Mouse (Mus musculus): ENCODE measurements around the gene Gpr65. TPM values are rescaled to one million over a fixed set of nuclear protein-coding genes. Genes with fewer than 3 reads are reported as not detected.

Gpr65 gene
- total and polyA plus RNA-seq, 3 experiments = not detected

- Histone ChIP-seq H3K4me1 (ENCODE audit: control insufficient read depth in 1 of 2, insufficient read depth in 2 of 2, low read length in 2 of 2) (no peaks in the 10 kb centered on the region), H3K79me2 (ENCODE audit: control insufficient read depth, insufficient read depth, low read length, poor library complexity) (no peaks in the 10 kb centered on the region), H3K4me3 (ENCODE audit: control insufficient read depth in 1 of 2, insufficient read depth in 1 of 2, low read depth in 2 of 2, low read length in 2 of 2) (no peak overlapping the region), H3K36me3 (ENCODE audit: control insufficient read depth in 1 of 2, insufficient read depth in 2 of 2, low read length in 2 of 2) (no peaks in the 10 kb centered on the region), H3K9ac (ENCODE audit: control insufficient read depth, low read depth, low read length, poor library complexity, severe bottlenecking) (no peak overlapping the region), H3K27me3 (ENCODE audit: control insufficient read depth in 1 of 2, insufficient read depth in 2 of 2, low read length in 2 of 2) (no peaks in the 10 kb centered on the region), H3K27ac (ENCODE audit: control insufficient read depth, low read depth, low read length) (no peak overlapping the region), H3K9me3 (replicated peaks; ENCODE audit: insufficient read depth, low read length) (no peaks in the 10 kb centered on the region)
- no peak for DNase-seq (ENCODE audit: low read depth, low spot score)
- TF ChIP-seq TCF12 (IDR thresholded peaks at IDR 0.05; ENCODE audit: low read depth, low read length) (no peak), MYB (IDR thresholded peaks at IDR 0.05; ENCODE audit: low read depth, low read length) (no peak)
These were observed 18.1 kb upstream of the Gpr65 start for GRCm38 (mm10) chr12:98250327-98250726.

- H3K9ac ChIP-seq (ENCODE audit: control insufficient read depth, low read depth, low read length, poor library complexity, severe bottlenecking) = no peak overlapping the region
- H3K4me1 ChIP-seq (ENCODE audit: control insufficient read depth in 1 of 2, insufficient read depth in 2 of 2, low read length in 2 of 2) = no peaks in the 10 kb centered on the region
- DNase-seq (ENCODE audit: low read depth, low spot score) = no peak
- no peak for TF ChIP-seq ZKSCAN1 (IDR thresholded peaks at IDR 0.05; ENCODE audit: low read depth, low read length)
- no peak for TF ChIP-seq MAFK (IDR thresholded peaks at IDR 0.05; ENCODE audit: borderline replicate concordance, low read depth, low read length)
- TF ChIP-seq MAZ (IDR thresholded peaks at IDR 0.05; ENCODE audit: low read depth, low read length) = no peak
- no peak for TF ChIP-seq MYB (IDR thresholded peaks at IDR 0.05; ENCODE audit: low read depth, low read length)
- no peak for TF ChIP-seq E2F4 (IDR thresholded peaks at IDR 0.05; ENCODE audit: borderline replicate concordance, low read depth, low read length)
- TF ChIP-seq SMC3 (IDR thresholded peaks at IDR 0.05; ENCODE audit: low read depth, low read length) = no peak
- no peak for TF ChIP-seq NELFE (IDR thresholded peaks at IDR 0.05; ENCODE audit: low read depth, low read length)
- TF ChIP-seq USF1 (IDR thresholded peaks at IDR 0.05; ENCODE audit: low read depth, low read length) = no peak
- TF ChIP-seq MXI1 (IDR thresholded peaks at IDR 0.05; ENCODE audit: low read depth, low read length) = no peak
- TF ChIP-seq JUND (IDR thresholded peaks at IDR 0.05; ENCODE audit: low read depth, low read length) = no peak
- TF ChIP-seq ELF1 (IDR thresholded peaks at IDR 0.05; ENCODE audit: low read depth, low read length) = no peak
- TF ChIP-seq TAL1 (IDR thresholded peaks at IDR 0.05; ENCODE audit: low read length) = no peak
- no peak for TF ChIP-seq USF2 (IDR thresholded peaks at IDR 0.05; ENCODE audit: borderline replicate concordance in 1 of 2, insufficient read depth in 1 of 2, low read depth in 1 of 2, low read length in 2 of 2)
- no peak for TF ChIP-seq ZMIZ1 (IDR thresholded peaks at IDR 0.05; ENCODE audit: low read depth, low read length)
- no peak for TF ChIP-seq TCF12 (IDR thresholded peaks at IDR 0.05; ENCODE audit: low read depth, low read length)
- no peak for TF ChIP-seq MEF2A (IDR thresholded peaks at IDR 0.05; ENCODE audit: extremely low read depth, insufficient replicate concordance, low read depth, low read length, poor library complexity, severe bottlenecking)
- no peak for TF ChIP-seq HCFC1 (IDR thresholded peaks at IDR 0.05; ENCODE audit: low read depth, low read length)
- no peak for TF ChIP-seq GABPA (IDR thresholded peaks at IDR 0.05; ENCODE audit: low read depth, low read length)
- no peak for TF ChIP-seq POLR2A (IDR thresholded peaks at IDR 0.05; ENCODE audit: control insufficient read depth in 1 of 2, insufficient read depth in 1 of 2, low read depth in 1 of 2, low read length in 2 of 2, poor library complexity in 1 of 2)
- TF ChIP-seq CHD1 (IDR thresholded peaks at IDR 0.05; ENCODE audit: low read depth, low read length) = no peak
- H3K9me3 ChIP-seq (replicated peaks; ENCODE audit: insufficient read depth, low read length) = no peaks in the 10 kb centered on the region
- no peaks in the 10 kb centered on the region for H3K27me3 ChIP-seq (ENCODE audit: control insufficient read depth in 1 of 2, insufficient read depth in 2 of 2, low read length in 2 of 2)
- H3K36me3 ChIP-seq (ENCODE audit: control insufficient read depth in 1 of 2, insufficient read depth in 2 of 2, low read length in 2 of 2) = no peaks in the 10 kb centered on the region
- no peak overlapping the region for H3K27ac ChIP-seq (ENCODE audit: control insufficient read depth, low read depth, low read length)
- H3K4me3 ChIP-seq (ENCODE audit: control insufficient read depth in 1 of 2, insufficient read depth in 1 of 2, low read depth in 2 of 2, low read length in 2 of 2) = no peak overlapping the region
- no peaks in the 10 kb centered on the region for H3K79me2 ChIP-seq (ENCODE audit: control insufficient read depth, insufficient read depth, low read length, poor library complexity)
These were observed 16.0 kb upstream of the Gpr65 start for GRCm38 (mm10) chr12:98252417-98252816.
